Mouse (Mus musculus) stomach, embryonic 16.5 days (tissue): ENCODE results near the gene Clptm1. TPM values are rescaled to one million over a fixed set of nuclear protein-coding genes. Genes with fewer than 3 reads are reported as not detected.
"Not testable (repeated sequence)": the region's sequence is repeated elsewhere in the genome, so short reads cannot be mapped to it uniquely, and the experiment has no call there.

Experiments
- ATAC-seq: fragments of 200-750 bp; cut with Nextera tagmentation; 2 replicates; pipeline ENCODE4 v1.8.0; 2017; ENCODE audit warnings: moderate number of reproducible peaks, moderate TSS enrichment; ENCODE audit not compliant: insufficient read depth, low FRiP score
- H3K27ac ChIP-seq: fragments of 300-500 bp; sonication (generic); 2 replicates; pipeline ENCODE4 v1.5.1; 2014; ENCODE audit warnings: low read length
- H3K27me3 ChIP-seq: fragments of 300-500 bp; sonication (generic); 2 replicates; pipeline ENCODE4 v1.6.1; 2014; ENCODE audit warnings: low read length, control low read depth, mixed read lengths; ENCODE audit not compliant: control insufficient read depth, insufficient read depth
- H3K36me3 ChIP-seq: fragments of 300-500 bp; sonication (generic); 2 replicates; pipeline ENCODE4 v1.6.1; 2014; ENCODE audit warnings: low read length; ENCODE audit not compliant: control insufficient read depth, insufficient read depth
- H3K4me1 ChIP-seq: fragments of 300-500 bp; sonication (generic); 2 replicates; pipeline ENCODE4 v1.6.1; 2014; ENCODE audit warnings: low read length, control low read depth, mixed read lengths; ENCODE audit not compliant: control insufficient read depth, insufficient read depth
- H3K4me2 ChIP-seq: fragments of 300-500 bp; sonication (generic); 2 replicates; pipeline ENCODE4 v1.6.1; 2014; ENCODE audit warnings: low read depth, low read length, mixed read lengths
- H3K4me3 ChIP-seq: fragments of 300-500 bp; sonication (generic); replicated peaks from 2 replicates; pipeline ENCODE4 v1.5.1; 2014; ENCODE audit warnings: mild to moderate bottlenecking, low read length
- H3K9ac ChIP-seq: fragments of 300-500 bp; sonication (generic); 2 replicates; pipeline ENCODE4 v1.6.1; 2014; ENCODE audit warnings: low read length
- H3K9me3 ChIP-seq: fragments of 300-500 bp; sonication (generic); replicated peaks from 2 replicates; pipeline ENCODE4 v1.6.1; 2016; ENCODE audit warnings: low read length, control low read depth; ENCODE audit not compliant: control insufficient read depth
- WGBS: fragments of 180-500 bp; shearing (Covaris S2); extraction: QIAGEN DNeasy Blood & Tissue Kit; methylation state at CpG from one replicate; pipeline ENCODE4 v1.1.7; 2014; 5-methylcytosine and 5-hydroxymethylcytosine counted together
- polyA plus RNA-seq: library from polyadenylated mRNA; unstranded; fragments of >200 nt; fragmentation: Nextera tagmentation; extraction: Ambion mirVana; gene quantifications from 2 replicates; pipeline ENCODE4 v1.2.1, GENCODE M21; 2015

The Clptm1 gene
- polyA plus RNA-seq, 1 experiment from 2014 or later: 59.4 TPM

DNA sequence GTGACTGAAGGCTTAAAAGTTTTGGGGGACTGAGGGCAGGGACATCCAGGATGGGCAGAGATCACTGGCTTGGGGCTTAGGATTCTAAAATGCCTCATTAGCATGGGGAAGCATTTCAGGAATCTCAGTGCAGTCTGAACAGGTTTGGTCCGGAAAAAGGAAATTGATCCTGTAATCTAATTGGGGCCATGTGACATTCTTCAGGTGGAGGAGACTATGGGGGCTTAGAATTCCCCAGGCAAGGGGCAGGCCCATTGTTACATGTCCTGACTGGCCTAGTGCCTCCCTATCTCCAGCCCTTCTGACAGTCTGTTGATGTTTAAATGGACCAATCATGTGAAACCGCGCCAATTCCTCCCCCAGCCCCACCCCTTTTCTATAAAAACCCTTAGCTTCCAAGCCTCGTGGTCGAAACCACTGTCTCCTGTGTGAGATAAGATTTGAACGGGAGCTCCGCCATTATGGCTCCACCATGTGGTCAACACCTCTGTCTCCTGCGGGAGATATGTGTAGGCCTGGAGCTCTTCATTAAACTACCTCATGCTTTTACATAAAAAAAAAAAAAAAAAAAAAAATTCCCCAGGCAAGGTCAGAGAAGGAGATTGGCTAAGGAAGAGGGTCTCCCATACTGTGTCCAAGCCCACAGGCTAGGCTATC is 22.2 kb upstream of the Clptm1 start:
- ATAC-seq, H3K4me3 ChIP-seq, H3K36me3 ChIP-seq, H3K27me3 ChIP-seq, H3K9ac ChIP-seq, H3K4me1 ChIP-seq, H3K27ac ChIP-seq, H3K4me2 ChIP-seq, H3K9me3 ChIP-seq: not testable (repeated sequence)
- 59% methylated on average over 8 of the region's 8 CpGs for WGBS

DNA sequence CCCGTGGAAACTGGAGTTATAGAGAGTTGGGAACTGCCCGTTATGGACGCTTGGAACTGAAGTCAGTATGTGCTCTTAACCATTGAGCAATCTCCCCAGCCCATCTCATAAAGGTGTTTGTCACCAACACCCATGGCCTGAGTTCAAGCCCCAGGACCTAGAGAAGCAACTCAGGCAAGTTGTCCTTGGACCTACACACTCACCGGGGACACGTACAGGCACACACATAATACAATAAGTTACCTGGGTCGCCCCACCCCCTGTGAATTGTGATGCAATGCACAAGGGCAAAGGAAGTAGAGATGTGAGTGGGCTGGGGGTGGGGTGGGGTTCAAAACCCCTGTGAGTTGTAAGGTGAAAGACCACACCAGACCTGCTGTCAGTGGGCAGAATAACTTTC is 21.7 kb upstream of the Clptm1 start:
- WGBS: 77% methylated on average over 6 of the region's 6 CpGs
- Histone ChIP-seq H3K36me3 (no peaks in the 10 kb centered on the region), H3K27me3 (no peaks in the 10 kb centered on the region), H3K27ac (no peak overlapping the region), H3K9me3 (no peaks in the 10 kb centered on the region), H3K9ac (no peak overlapping the region), H3K4me2 (no peak overlapping the region), H3K4me1 (no peaks in the 10 kb centered on the region), H3K4me3 (no peak overlapping the region)
- no peak; the same call in 1 of the 2 replicates for ATAC-seq

DNA sequence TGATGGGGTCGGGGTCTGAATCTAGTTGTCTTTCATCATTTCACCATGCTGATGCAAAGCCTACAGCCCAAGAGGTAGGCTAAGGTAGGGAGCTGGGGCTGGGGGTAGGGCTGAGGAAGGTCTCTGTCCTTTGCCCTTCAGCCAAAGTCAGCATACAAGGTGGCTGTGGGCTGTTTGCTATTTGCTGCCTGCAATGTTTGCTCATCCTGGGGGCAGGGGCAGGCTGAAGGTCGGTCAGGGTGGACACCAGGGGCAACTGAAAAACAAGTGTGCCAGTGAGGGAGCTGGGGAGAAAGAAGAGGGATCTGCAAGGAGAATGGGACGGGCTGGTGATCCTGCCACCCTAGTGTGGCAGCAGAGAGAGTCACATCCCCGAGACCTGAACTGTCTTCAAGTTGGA is 20.5 kb upstream of the Clptm1 start:
- Histone ChIP-seq H3K36me3 (no peaks in the 10 kb centered on the region), H3K9ac (no peak overlapping the region), H3K4me1 (no peaks in the 10 kb centered on the region), H3K27me3 (no peaks in the 10 kb centered on the region), H3K4me3 (no peak overlapping the region), H3K27ac (no peak overlapping the region), H3K4me2 (no peak overlapping the region), H3K9me3 (no peaks in the 10 kb centered on the region)
- no peak for ATAC-seq
- 40% methylated on average over 4 of the region's 4 CpGs for WGBS

DNA sequence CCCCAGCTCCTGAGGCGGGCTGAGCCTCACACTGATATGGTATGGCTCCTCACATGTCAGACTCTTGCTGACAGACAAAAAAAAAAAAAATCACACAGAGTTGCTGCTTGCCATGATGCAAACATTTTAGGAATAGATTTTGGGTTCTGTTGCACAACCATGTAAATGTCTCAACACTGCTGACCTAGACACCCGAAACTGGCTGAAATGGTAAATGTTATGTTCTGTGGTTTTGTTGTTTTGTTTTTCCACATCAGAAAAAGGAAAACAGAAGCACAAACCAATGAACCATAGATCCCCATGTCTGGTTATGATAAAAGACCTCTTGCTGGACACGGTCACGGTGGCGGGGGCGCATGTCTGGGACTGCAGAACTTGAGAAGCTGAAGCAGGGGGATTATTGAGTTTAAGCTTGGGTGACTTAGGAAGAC is 19.0 kb upstream of the Clptm1 start:
- Histone ChIP-seq H3K27ac (0 out of 2 replicates have a peak overlapping the region, but pooled peaks have one; percentile 6), H3K9me3 (no peaks in the 10 kb centered on the region), H3K27me3 (no peaks in the 10 kb centered on the region), H3K4me3 (no peak overlapping the region), H3K36me3 (no peaks in the 10 kb centered on the region), H3K4me2 (no peak overlapping the region), H3K4me1 (no peaks in the 10 kb centered on the region), H3K9ac (no peak overlapping the region)
- no peak for ATAC-seq
- 82% methylated on average over 6 of the region's 6 CpGs for WGBS

DNA sequence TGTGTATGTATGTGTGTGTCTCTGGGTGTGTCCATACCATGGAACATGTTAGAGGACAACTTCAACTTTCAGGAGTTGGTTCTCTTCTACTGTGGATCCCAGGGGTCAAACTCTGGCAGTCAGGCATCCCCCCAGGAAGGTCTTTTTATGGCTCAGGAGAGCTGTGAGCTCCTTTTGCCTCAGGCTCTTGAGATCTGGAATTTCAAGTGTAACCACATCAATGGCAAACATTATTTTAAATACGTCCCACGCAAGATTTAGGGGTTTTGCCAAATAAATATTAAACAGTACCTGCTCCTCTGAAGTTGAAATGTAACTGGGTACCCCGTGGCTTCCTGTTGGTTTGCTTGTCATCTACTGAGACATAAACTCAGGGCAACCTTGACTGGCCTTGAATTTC is 18.1 kb upstream of the Clptm1 start:
- Histone ChIP-seq H3K27ac (no peak overlapping the region), H3K4me3 (no peak overlapping the region), H3K36me3 (no peaks in the 10 kb centered on the region), H3K4me2 (no peak overlapping the region), H3K9me3 (no peaks in the 10 kb centered on the region), H3K27me3 (no peaks in the 10 kb centered on the region), H3K9ac (no peak overlapping the region), H3K4me1 (no peaks in the 10 kb centered on the region)
- no peak for ATAC-seq
- WGBS: 71% methylated on average over 3 of the region's 3 CpGs

DNA sequence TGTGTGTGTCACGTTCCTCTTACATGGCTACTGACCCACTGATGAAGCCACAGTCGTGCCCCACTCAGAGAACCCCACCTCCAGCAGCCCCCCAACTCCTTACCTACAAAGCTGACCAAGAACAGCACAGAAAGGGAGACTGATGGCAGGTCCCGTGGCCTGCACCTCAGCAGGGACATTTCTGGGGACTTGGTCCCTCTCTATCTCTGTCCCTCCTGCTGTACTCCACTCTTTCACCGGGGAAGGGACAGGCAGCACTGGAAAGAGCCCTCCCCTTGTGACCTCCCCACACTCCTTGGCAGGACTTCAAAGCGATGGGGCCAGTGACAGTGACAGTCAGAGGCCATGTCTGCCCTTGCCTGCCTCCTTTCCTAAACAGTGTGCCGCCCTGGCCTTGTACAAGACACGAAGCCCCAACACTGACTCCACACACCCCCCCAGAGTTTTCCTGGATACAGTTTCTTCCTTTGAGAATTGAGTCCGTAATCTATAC is 16.4 kb upstream of the Clptm1 start, which contains the start of the genes Gm44805 and Apoc4:
Gene Gm44805 (minus strand): TSS at position 222 of the 493 bp plus-strand sequence.
Gene Apoc4 (minus strand): TSS at position 278 of the 493 bp plus-strand sequence.
- no peaks in the 10 kb centered on the region for H3K36me3 ChIP-seq
- WGBS: 53% methylated on average over 8 of the region's 8 CpGs
- no peak within 1 kb of the TSS for H3K27ac ChIP-seq

DNA sequence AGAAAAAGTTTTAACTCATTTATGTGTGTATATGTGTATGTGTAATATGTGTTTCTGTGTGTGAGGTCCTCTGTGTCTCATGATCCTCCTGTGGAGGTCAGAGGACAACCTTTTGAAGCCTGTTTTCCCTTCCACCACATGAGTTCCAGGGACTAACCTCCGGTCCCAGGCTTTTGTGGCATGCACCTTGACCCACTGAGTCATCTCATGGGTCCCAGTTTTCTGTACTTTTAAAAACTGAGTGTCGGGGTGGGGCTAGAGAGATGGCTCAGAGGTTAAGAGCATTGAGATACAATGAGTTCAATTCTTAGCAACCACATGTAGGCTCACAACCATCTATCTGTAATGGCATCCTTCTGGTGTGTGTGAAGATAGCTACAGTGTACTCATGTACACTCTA is 15.9 kb upstream of the Clptm1 start:
- Histone ChIP-seq H3K27me3 (no peaks in the 10 kb centered on the region), H3K4me1 (no peaks in the 10 kb centered on the region), H3K27ac (no peak overlapping the region), H3K9me3 (no peaks in the 10 kb centered on the region), H3K4me2 (no peak overlapping the region), H3K9ac (no peak overlapping the region), H3K36me3 (no peaks in the 10 kb centered on the region), H3K4me3 (no peak overlapping the region)
- whole genome bisulfite sequencing: 85% methylated on average over 2 of the region's 2 CpGs
- ATAC-seq: no peak

More for the DNA sequence above, 16.4 kb upstream of the Clptm1 start, which contains the start of the genes Gm44805 and Apoc4:
- no peak within 1 kb of the TSS for H3K9ac ChIP-seq
- no peak for ATAC-seq
- H3K27me3 ChIP-seq: no peaks in the 10 kb centered on the region
- H3K4me1 ChIP-seq: no peaks in the 10 kb centered on the region
- H3K9me3 ChIP-seq: no peaks in the 10 kb centered on the region
- no peak within 1 kb of the TSS for H3K4me3 ChIP-seq
- H3K4me2 ChIP-seq: no peak within 1 kb of the TSS

DNA sequence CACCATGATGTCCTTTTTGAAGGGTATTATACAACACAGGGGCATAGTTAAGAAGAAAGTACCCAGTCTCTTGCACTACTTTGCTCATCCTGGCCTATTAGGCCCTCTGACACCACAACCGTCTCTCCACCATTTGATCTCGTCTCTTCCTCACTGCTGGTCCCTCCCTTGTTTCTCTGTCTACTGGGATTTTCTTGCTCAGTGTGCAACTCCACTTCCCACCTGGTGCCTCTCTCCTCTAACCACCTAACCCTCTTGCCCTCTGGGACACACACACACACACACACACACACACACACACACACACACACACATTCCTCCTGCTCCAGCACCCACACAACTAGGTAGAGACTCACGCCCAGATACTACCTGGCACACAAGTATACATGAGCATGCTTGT is 14.1 kb upstream of the Clptm1 start:
- H3K9ac ChIP-seq: no peak overlapping the region
- no peaks in the 10 kb centered on the region for H3K36me3 ChIP-seq
- H3K27me3 ChIP-seq: no peaks in the 10 kb centered on the region
- H3K9me3 ChIP-seq: no peaks in the 10 kb centered on the region
- H3K4me1 ChIP-seq: no peaks in the 10 kb centered on the region
- ATAC-seq: no peak
- no peak overlapping the region for H3K4me2 ChIP-seq
- H3K4me3 ChIP-seq: no peak overlapping the region
- H3K27ac ChIP-seq: no peak overlapping the region
- WGBS: 87% methylated on average over 3 of the region's 3 CpGs

DNA sequence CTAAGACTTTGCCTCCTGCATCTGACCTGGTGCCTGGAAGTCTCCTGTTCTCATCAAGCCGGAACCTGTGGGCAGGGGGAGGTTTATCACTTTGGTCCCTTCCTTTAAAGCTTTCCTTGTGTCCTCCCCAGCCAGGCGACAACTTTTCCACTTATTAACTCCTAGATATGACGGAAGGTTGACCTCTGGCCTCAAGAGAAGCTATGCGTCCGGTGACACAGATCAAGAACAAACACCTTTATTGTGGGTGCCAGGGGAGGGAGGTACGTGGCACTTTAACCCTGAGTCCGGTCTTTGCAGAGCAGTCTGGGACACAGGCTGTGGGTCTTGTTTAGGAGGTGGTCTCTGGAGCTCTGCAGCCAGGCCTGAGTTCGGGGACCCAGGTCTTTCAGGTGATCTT is 13.0 kb upstream of the Clptm1 start, which contains the start of gene Apoc2:
Gene Apoc2 (minus strand): TSS at position 70 of the 400 bp plus-strand sequence.
- Histone ChIP-seq H3K27ac (no peak within 1 kb of the TSS), H3K36me3 (no peaks in the 10 kb centered on the region), H3K27me3 (no peaks in the 10 kb centered on the region), H3K4me3 (no peak within 1 kb of the TSS), H3K4me2 (no peak within 1 kb of the TSS), H3K9ac (no peak within 1 kb of the TSS), H3K9me3 (no peaks in the 10 kb centered on the region), H3K4me1 (no peaks in the 10 kb centered on the region)
- whole genome bisulfite sequencing: 50% methylated on average over 8 of the region's 8 CpGs
- peak; percentile 63; the same call in 1 of the 2 replicates for ATAC-seq
